Mouse (Mus musculus) midbrain, embryonic 15.5 days (tissue): Measurements from ENCODE around the gene Cops3. TPM values are rescaled to one million over a fixed set of nuclear protein-coding genes. Genes with fewer than 3 reads are reported as not detected.

ENCODE experiments used
- ATAC-seq: fragments of 200-750 bp; cut with Nextera tagmentation; replicated peaks from 2 replicates; pipeline ENCODE4 v1.8.0; 2017; ENCODE audit warnings: moderate TSS enrichment
- H3K27ac ChIP-seq: fragments of 300-500 bp; sonication (generic); 2 replicates; pipeline ENCODE4 v1.5.1; 2015; ENCODE audit warnings: mild to moderate bottlenecking, inconsistent platforms
- H3K27me3 ChIP-seq: fragments of 300-500 bp; sonication (generic); replicated peaks from 2 replicates; pipeline ENCODE4 v1.6.1; 2015; ENCODE audit warnings: inconsistent platforms
- H3K36me3 ChIP-seq: fragments of 300-500 bp; sonication (generic); replicated peaks from 2 replicates; pipeline ENCODE4 v1.6.1; 2015; ENCODE audit warnings: inconsistent platforms
- H3K4me1 ChIP-seq: fragments of 300-500 bp; sonication (generic); 2 replicates; pipeline ENCODE4 v1.6.1; 2015; ENCODE audit warnings: inconsistent platforms
- H3K4me2 ChIP-seq: fragments of 300-500 bp; sonication (generic); 2 replicates; pipeline ENCODE4 v1.6.1; 2015; ENCODE audit warnings: inconsistent platforms, mild to moderate bottlenecking, moderate library complexity
- H3K4me3 ChIP-seq: fragments of 300-500 bp; sonication (generic); 2 replicates; pipeline ENCODE4 v1.5.1; 2015; ENCODE audit warnings: mild to moderate bottlenecking, inconsistent platforms
- H3K9ac ChIP-seq: fragments of 300-500 bp; sonication (generic); 2 replicates; pipeline ENCODE4 v1.6.1; 2015; ENCODE audit warnings: mild to moderate bottlenecking, inconsistent platforms
- H3K9me3 ChIP-seq: fragments of 300-500 bp; sonication (generic); 2 replicates; pipeline ENCODE4 v1.6.1; 2016; ENCODE audit warnings: inconsistent platforms
- WGBS: fragments of 180-500 bp; shearing (Covaris S2); methylation state at CpG from one replicate; pipeline ENCODE4 v1.1.7; 2015; ENCODE audit warnings: mixed read lengths; 5-methylcytosine and 5-hydroxymethylcytosine counted together
- polyA plus RNA-seq: library from polyadenylated mRNA; unstranded; fragments of >200 nt; fragmentation: Nextera tagmentation; extraction: Ambion mirVana; gene quantifications from 2 replicates; pipeline ENCODE4 v1.2.1, GENCODE M21; 2015

The Cops3 gene
- polyA plus RNA-seq, 1 experiment from 2014 or later = 180 TPM

- ATAC-seq = peak; percentile 34; the same call in 1 of the 2 replicates
- WGBS = 56% methylated on average over 15 of the region's 15 CpGs
- H3K4me1 ChIP-seq = peaks cover 12% of the 10 kb centered on the region
- no peaks in the 10 kb centered on the region for H3K27me3 ChIP-seq
- H3K4me2 ChIP-seq = peak overlapping the region; percentile 95
- H3K4me3 ChIP-seq = peak overlapping the region; percentile 44
- H3K9ac ChIP-seq = peak overlapping the region; percentile 40
- peak overlapping the region; percentile 32; the same call in 1 of the 2 replicates for H3K27ac ChIP-seq
- no peaks in the 10 kb centered on the region for H3K9me3 ChIP-seq
- peaks cover 7% of the 10 kb centered on the region; the same call in 1 of the 2 replicates for H3K36me3 ChIP-seq
Measured at GRCm38 (mm10) chr11:59786444-59787198, 53.0 kb downstream of the Cops3 start.

- H3K4me3 ChIP-seq = no peak overlapping the region
- no peak overlapping the region for H3K9ac ChIP-seq
- WGBS = 89% methylated on average over 6 of the region's 6 CpGs
Measured at GRCm38 (mm10) chr11:59783591-59783990, 56.0 kb downstream of the Cops3 start.

GRCm38 (mm10) chr11:59782091-59782590, 57.5 kb downstream of the Cops3 start:
- Histone ChIP-seq H3K9ac (no peak overlapping the region), H3K4me2 (no peak overlapping the region), H3K27me3 (no peaks in the 10 kb centered on the region), H3K4me3 (no peak overlapping the region), H3K27ac (no peak overlapping the region), H3K9me3 (no peaks in the 10 kb centered on the region), H3K4me1 (peaks cover 7% of the 10 kb centered on the region), H3K36me3 (peaks cover 13% of the 10 kb centered on the region; the same call in 1 of the 2 replicates)
- 58% methylated on average over 7 of the region's 7 CpGs for WGBS
- ATAC-seq = no peak

More at GRCm38 (mm10) chr11:59783591-59783990, 56.0 kb downstream of the Cops3 start:
- H3K9me3 ChIP-seq = no peaks in the 10 kb centered on the region
- H3K4me2 ChIP-seq = no peak overlapping the region
- 0 out of 2 replicates have a peak, but pooled peaks cover 1% of the 10 kb centered on the region for H3K36me3 ChIP-seq
- no peak for ATAC-seq
- no peaks in the 10 kb centered on the region for H3K27me3 ChIP-seq
- no peak overlapping the region for H3K27ac ChIP-seq
- H3K4me1 ChIP-seq = peaks cover 12% of the 10 kb centered on the region

GRCm38 (mm10) chr11:59780241-59780640, 59.4 kb downstream of the Cops3 start:
- WGBS = 94% methylated on average over 4 of the region's 4 CpGs
- Histone ChIP-seq H3K4me3 (no peak overlapping the region), H3K4me1 (no peaks in the 10 kb centered on the region), H3K9me3 (no peaks in the 10 kb centered on the region), H3K27me3 (no peaks in the 10 kb centered on the region), H3K4me2 (no peak overlapping the region), H3K36me3 (peaks cover 25% of the 10 kb centered on the region), H3K27ac (no peak overlapping the region), H3K9ac (no peak overlapping the region)
- ATAC-seq = no peak

GRCm38 (mm10) chr11:59779406-59779805, 60.2 kb downstream of the Cops3 start:
- Histone ChIP-seq H3K27me3 (no peaks in the 10 kb centered on the region), H3K9me3 (no peaks in the 10 kb centered on the region), H3K4me2 (no peak overlapping the region), H3K27ac (no peak overlapping the region), H3K4me3 (no peak overlapping the region), H3K9ac (no peak overlapping the region), H3K36me3 (peaks cover 29% of the 10 kb centered on the region), H3K4me1 (no peaks in the 10 kb centered on the region)
- WGBS = 91% methylated on average over 4 of the region's 4 CpGs
- no peak for ATAC-seq

DNA sequence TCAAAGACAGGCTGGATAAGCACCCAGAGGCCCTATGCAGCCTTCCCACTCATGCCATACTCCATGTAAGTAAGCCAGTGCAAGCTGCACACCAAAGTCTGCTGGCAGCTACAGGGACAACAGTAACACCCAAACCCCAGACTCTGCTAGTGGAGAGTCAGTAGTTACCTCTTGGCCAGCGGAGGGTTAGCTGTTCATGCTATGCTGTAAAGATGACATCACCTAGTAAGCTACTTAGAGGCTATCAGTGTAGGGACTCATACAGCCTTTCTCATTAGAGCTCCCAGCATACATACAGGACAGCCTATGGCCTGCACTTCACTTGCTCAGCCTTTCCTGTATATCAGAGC, 60.8 kb downstream of the Cops3 start:
- ATAC-seq = 0 out of 2 replicates have a peak, but pooled peaks have one; percentile 14
- H3K27me3 ChIP-seq = no peaks in the 10 kb centered on the region
- H3K4me2 ChIP-seq = no peak overlapping the region
- no peak overlapping the region for H3K27ac ChIP-seq
- H3K36me3 ChIP-seq = peaks cover 33% of the 10 kb centered on the region
- no peaks in the 10 kb centered on the region for H3K4me1 ChIP-seq
- no peaks in the 10 kb centered on the region for H3K9me3 ChIP-seq
- 83% methylated on average over 1 of the region's 1 CpGs for WGBS
- H3K4me3 ChIP-seq = no peak overlapping the region
- H3K9ac ChIP-seq = no peak overlapping the region

DNA sequence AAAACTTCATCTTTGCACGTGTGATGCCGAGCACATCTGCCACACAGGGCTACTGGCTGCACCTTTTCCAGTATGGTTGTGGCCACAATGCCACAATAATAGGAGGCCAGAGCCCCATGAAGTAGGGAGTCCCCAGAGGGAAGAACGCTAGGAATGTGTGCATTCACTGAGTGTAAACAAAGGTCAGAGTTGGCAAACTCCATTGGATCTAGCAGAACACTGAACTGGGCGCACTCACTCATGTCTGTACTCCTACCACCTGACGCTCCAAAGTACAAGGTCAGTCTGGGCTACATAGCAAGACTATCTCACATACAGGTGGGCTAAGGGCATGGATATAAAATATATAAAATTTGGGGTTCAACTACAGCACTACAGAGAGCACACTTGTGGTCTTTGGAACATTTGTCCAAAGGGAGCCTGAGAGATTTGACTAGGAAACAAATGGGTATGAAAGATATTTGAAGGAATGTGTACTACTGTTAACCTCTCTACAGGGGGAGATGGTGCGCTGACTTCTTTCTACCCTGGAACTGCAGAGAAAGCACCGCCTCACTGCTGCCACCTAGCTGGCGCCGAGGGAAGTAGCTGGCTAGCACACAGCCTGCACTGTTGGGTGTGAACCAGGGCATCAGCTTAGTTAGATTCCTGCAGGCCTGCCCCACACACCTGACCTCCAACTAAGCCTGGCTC, 61.3 kb downstream of the Cops3 start:
- H3K27ac ChIP-seq = no peak overlapping the region
- H3K9ac ChIP-seq = no peak overlapping the region
- H3K4me3 ChIP-seq = no peak overlapping the region
- 0 out of 2 replicates have a peak, but pooled peaks have one; percentile 17 for ATAC-seq
- WGBS = 54% methylated on average over 9 of the region's 9 CpGs
- H3K36me3 ChIP-seq = peaks cover 38% of the 10 kb centered on the region
- H3K4me2 ChIP-seq = no peak overlapping the region
- H3K4me1 ChIP-seq = no peaks in the 10 kb centered on the region
- H3K27me3 ChIP-seq = no peaks in the 10 kb centered on the region
- no peaks in the 10 kb centered on the region for H3K9me3 ChIP-seq

DNA sequence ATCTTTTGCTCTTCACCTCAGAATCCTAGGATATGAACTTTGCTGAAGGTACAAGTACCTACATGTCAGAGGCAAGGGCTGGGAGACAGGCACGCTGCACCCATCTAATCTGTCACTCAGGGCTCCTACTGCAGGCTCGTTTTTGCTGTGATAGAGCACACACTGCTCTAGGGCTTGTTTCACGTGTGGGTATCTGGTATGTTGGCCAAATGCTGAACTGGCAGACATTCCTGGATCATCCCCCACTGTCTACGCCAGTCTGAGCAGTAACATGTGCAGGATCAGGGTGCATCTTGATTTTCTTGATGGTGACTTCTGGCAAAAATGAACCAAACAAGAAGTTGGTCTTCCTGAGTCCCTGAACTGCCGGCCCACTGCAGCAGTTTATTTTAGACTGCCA, 62.4 kb downstream of the Cops3 start:
- Histone ChIP-seq H3K4me1 (no peaks in the 10 kb centered on the region), H3K27me3 (no peaks in the 10 kb centered on the region), H3K9me3 (no peaks in the 10 kb centered on the region), H3K4me2 (no peak overlapping the region), H3K9ac (no peak overlapping the region), H3K27ac (no peak overlapping the region), H3K4me3 (no peak overlapping the region), H3K36me3 (peaks cover 46% of the 10 kb centered on the region)
- 92% methylated on average over 5 of the region's 5 CpGs for WGBS
- ATAC-seq = no peak

- no peaks in the 10 kb centered on the region for H3K27me3 ChIP-seq
- no peak overlapping the region for H3K4me2 ChIP-seq
- H3K4me3 ChIP-seq = no peak overlapping the region
- ATAC-seq = no peak
- H3K27ac ChIP-seq = no peak overlapping the region
- H3K36me3 ChIP-seq = peaks cover 62% of the 10 kb centered on the region
- no peaks in the 10 kb centered on the region for H3K9me3 ChIP-seq
- WGBS = 71% methylated on average over 13 of the region's 13 CpGs
- no peak overlapping the region for H3K9ac ChIP-seq
- H3K4me1 ChIP-seq = no peaks in the 10 kb centered on the region
Measured at GRCm38 (mm10) chr11:59775435-59776148, 64.0 kb downstream of the Cops3 start.

DNA sequence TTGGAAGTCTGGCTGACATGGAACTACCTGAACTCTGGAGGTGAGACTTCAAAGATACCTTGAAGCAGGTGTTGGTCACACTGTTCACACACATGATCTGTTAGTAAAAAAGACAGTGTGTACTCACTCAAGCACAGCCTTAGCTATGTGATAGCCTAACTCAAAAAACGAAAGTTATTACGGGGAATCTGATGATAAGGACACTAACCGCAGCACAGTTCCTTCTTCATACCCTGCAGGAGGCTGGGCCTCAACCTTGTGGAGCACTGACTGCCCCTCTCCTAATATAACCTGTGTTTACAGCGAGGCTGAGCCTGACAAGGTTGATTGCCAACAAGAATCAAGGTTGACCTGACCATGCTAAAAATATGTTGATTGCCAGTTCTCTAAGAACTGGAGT, 65.1 kb downstream of the Cops3 start:
- H3K27me3 ChIP-seq = no peaks in the 10 kb centered on the region
- H3K36me3 ChIP-seq = peaks cover 69% of the 10 kb centered on the region
- H3K4me1 ChIP-seq = no peaks in the 10 kb centered on the region
- no peaks in the 10 kb centered on the region for H3K9me3 ChIP-seq
- H3K9ac ChIP-seq = no peak overlapping the region
- no peak overlapping the region for H3K27ac ChIP-seq
- ATAC-seq = no peak
- 92% methylated on average over 4 of the region's 4 CpGs for WGBS
- no peak overlapping the region for H3K4me3 ChIP-seq
- H3K4me2 ChIP-seq = no peak overlapping the region

- Histone ChIP-seq H3K4me2 (no peak overlapping the region), H3K9me3 (no peaks in the 10 kb centered on the region), H3K27ac (no peak overlapping the region), H3K4me1 (no peaks in the 10 kb centered on the region), H3K4me3 (no peak overlapping the region), H3K9ac (no peak overlapping the region), H3K36me3 (peaks cover 73% of the 10 kb centered on the region), H3K27me3 (no peaks in the 10 kb centered on the region)
- no peak for ATAC-seq
- WGBS = 94% methylated on average over 4 of the region's 4 CpGs
Measured at GRCm38 (mm10) chr11:59772902-59773301, 66.7 kb downstream of the Cops3 start.

DNA sequence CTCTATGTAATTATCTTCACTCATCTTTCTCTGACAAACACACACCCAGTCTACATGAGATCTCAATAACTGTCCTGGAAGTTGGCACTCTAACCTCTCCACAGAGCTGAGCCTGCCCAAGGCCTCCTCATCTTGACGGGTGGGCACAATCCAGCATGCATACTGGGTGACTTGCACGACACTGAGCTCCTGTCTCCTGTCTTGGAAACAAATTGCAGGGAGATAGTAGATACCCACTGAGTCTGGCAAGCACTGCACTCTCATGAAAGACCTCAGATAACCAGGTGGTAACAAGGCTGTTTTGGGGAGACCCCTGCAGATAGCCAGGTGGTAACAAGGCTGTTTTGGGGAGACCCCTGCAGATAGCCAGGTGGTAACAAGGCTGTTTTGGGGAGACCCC, 67.3 kb downstream of the Cops3 start:
- no peak for ATAC-seq
- WGBS = 94% methylated on average over 2 of the region's 2 CpGs
- H3K36me3 ChIP-seq = peaks cover 74% of the 10 kb centered on the region
- H3K9me3 ChIP-seq = no peaks in the 10 kb centered on the region
- no peak overlapping the region for H3K27ac ChIP-seq
- H3K4me3 ChIP-seq = no peak overlapping the region
- H3K4me2 ChIP-seq = no peak overlapping the region
- H3K9ac ChIP-seq = no peak overlapping the region
- no peaks in the 10 kb centered on the region for H3K27me3 ChIP-seq
- H3K4me1 ChIP-seq = no peaks in the 10 kb centered on the region
